Mouse (Mus musculus): ENCODE results near the gene Hoxb3. TPM values are rescaled to one million over a fixed set of nuclear protein-coding genes. Genes with fewer than 3 reads are reported as not detected.

Hoxb3 gene
- total RNA-seq, 2 experiments from 2014 or later: not detected

DNA sequence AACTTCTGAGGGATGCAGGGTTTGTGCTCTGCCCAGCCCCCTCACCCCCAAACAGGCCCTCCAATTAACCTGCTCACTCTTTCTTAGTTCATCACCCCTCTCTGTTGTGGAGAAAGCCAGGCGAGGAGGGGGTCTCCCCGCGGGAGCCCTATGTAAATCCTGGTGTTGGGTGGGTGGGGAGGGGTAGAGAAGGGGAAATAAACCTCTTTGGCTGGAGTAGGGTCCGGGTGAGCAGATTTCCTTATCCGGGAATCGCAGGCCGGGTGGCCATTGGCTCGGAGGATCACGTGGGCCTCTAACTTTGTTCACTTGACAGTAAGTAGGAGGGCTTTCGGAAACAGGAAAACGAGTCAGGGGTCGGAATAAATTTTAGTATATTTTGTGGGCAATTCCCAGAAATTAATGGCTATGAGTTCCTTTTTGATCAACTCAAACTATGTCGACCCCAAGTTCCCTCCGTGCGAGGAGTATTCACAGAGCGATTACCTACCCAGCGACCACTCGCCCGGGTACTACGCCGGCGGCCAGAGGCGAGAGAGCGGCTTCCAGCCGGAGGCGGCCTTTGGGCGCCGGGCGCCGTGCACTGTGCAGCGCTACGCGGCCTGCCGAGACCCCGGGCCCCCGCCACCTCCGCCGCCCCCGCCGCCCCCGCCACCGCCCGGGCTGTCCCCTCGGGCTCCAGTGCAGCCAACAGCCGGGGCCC, 4.6 kb upstream of the Hoxb3 start:
- no peak for DNase-seq

DNA sequence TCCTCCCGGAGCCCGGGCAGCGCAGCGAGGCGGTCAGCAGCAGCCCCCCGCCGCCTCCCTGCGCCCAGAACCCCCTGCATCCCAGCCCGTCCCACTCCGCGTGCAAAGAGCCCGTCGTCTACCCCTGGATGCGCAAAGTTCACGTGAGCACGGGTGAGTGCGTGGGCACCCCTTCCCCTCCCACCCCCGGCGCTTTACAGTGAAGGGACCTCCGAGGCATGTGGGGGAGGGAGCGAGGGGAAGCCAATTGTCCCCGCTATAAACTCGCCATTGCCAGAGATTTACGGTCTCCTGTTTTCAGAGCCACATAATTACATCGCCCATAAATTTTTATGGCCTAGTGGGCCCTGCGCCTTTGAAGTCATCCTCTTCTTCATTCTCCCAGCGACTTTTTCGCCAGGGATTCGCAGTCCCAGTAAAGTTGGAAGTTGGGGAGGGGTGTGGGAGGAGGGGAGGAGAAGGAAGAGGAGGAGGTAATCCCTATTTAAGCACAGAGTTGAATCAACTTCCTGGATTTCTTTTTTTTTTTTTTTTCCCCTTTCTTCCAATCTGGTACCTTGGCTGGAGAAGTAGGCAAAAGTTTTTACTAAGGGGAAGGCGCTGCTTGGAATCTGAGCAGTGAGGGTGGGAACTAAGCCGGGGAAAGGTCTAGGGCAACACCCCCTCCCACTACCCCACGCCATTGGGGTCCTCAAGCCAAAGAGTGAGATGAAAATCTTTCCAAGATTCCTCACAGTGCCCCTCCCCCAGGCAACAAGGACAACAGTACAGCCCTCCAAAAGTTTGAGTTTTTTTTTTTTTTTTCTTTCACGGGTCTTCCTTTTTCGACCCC, 3.8 kb upstream of the Hoxb3 start:
- no peak for DNase-seq

DNA sequence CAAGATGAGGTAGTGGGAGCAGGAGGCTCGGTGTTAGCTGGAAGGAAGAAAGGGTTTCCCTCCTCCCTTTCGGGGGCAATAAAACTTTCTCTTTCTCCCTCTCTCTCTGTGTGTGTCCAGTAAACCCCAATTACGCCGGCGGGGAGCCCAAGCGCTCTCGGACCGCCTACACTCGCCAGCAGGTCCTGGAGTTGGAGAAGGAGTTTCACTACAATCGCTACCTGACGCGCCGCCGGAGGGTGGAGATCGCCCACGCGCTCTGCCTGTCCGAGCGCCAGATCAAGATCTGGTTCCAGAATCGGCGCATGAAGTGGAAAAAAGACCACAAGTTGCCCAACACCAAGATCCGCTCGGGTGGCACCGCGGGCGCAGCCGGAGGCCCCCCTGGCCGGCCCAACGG, 3.2 kb upstream of the Hoxb3 start:
- DNase-seq: no peak

DNA sequence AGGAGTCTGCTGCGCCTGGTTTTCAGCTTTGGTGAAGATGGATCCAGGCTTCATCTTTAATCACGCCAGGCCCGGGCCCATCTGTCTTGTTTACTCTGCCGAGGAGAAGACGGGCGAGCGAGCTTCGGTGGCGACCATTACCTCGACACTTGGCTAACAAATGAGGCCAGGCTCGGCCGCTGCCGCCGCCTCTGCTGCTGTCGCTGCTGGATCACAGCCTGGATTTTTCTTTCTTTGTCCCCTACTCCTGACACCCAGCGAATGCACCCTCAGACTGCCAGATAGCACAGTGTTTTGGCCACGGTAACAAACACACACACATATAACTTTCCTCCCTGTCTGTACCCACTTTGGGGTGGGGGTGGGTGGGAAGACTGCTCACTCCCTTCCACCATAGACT, 2.4 kb upstream of the Hoxb3 start:
- DNase-seq: no peak

DNA sequence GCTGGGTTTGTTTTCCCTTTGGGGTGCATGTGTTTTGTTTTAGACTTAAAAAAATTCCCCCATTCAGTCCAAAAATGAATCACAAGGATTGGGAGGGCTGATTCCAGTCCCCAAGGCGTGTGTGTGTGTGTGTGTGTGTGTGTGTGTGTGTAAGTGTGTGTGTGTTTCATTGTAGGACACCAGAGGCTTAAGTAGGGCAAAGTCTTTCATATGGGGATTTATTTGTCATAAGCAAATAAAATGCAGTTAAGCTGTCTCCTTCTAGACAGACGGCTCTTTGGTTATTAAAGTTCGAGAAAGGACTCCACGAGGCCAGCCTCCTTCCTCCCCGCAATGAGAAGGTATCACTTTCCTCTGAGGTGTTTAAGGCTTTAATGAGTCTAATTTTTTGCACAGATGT, 1.3 kb upstream of the Hoxb3 start:
- no peak for DNase-seq

DNA sequence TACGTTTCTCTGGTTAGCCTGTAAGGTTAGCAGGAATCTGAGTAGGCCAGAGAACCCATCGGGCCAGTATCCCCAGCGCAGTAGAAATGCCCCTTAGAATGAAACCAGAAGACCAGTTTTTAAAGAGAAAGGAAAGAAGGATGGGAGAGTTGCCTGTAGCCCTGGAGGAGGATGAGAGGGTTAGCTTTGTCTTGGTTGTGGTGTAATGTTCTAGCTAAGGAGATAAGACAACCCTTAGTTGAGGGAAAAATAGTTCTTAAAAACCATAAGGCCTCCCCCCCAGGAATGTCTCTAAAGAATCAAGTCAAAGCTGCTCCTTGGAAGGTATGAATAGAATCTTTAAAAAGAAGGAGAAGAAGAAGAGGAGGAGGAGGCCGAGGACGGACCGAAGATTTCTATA, 388 bp upstream of the Hoxb3 start:
- DNase-seq: no peak

DNA sequence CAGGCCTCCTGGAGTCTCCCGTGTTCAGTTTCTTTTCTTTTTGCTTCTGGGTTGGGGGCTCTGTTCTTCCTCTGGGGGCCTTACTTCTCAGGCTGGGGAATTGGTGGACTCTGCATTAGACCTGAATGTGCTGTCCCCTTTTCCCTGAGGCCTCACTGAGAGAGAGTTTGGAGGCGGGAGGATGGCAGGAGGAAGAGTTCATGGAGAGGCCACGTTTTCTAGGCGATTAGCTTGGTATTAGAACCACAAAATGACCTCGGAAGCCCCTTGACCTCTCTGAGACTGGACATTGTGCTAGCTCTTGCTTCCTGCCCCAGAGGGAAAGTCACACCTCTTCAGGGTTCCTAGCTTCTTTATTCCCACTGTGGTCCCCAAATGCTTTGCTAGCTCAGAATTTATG, 999 bp downstream of the Hoxb3 start:
- DNase-seq: no peak

DNA sequence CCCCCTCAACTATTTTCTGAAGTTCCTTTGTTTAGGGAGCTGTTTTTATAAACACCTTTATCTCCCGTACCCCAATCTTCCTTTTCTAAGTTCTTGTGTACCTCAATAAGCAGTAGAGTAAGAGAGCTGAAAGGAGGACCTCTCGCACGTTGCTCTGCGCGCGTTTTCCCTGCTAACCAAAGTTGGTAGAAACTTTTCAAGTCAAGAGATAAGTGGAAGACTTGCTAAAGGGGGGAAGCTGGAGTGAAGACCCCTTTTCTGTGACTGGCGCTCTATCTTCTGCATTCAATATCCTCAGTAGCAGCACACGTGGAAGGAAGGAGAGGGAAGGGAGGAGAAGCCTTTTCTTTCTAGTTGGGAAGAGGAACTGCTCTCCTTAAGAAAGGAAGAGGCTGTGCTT, 1.8 kb downstream of the Hoxb3 start:
- DNase-seq: no peak

DNA sequence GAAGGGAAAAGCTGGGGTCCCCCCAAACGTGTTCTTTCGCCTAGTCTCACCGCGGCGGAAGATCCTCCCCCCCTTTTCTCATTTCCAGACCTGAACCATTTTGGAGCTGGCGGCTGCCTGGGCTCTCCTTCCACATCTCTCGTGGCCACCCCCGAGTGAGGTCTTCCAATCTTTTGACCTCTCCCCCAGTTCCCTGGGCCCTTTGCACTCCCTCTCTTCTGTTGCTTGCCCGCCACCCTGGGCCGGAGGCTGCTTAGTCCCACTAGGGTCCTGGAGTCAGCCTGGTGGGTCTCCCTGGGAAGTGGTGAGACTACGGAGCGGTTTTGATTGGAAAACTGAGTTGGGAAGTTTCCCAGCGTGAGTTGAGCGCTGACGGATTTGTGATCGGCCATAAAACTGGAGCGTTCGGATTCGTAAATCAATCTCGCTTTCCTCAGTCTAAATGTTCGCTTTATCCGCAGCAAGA, 2.7 kb downstream of the Hoxb3 start:
- no peak for DNase-seq

DNA sequence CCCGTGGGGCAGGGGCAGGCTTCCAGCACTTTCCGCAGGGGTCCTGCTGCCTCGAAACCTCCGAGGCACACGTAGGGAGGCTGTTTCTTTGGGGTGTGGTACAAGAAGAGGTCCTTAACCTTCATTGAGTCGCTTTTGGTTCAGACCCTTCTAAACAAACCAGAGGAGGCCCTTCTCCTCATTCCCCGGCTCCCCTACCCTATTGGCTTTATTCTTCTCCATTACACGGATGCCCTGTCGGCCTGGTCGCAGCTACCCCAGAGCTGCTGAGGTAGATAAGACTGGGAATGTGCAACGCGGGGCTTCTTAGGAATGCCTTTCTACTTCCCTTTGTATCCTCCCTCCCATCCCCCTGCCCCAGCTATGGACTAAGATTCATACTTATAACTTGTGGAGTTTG, 3.6 kb downstream of the Hoxb3 start:
- no peak for DNase-seq

DNA sequence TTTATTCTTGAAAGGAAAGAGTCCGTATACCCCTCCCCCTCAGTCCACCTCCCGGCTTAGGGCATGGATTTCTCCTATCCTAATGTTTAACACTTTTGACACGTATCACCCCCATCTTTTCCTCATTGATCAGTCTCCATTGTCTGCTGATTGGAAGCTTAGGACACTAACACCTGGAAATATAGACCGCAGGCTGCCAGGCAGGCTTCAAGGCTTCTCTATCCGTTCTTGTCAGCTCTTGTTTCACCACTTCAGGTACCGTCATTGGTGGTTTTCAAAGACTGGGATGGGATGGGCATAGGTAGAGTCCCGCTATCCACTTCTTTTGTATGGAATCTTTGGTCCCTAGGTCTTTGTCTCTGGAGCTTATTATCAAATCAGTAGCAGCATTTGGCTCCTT, 4.0 kb downstream of the Hoxb3 start:
- no peak for DNase-seq

DNA sequence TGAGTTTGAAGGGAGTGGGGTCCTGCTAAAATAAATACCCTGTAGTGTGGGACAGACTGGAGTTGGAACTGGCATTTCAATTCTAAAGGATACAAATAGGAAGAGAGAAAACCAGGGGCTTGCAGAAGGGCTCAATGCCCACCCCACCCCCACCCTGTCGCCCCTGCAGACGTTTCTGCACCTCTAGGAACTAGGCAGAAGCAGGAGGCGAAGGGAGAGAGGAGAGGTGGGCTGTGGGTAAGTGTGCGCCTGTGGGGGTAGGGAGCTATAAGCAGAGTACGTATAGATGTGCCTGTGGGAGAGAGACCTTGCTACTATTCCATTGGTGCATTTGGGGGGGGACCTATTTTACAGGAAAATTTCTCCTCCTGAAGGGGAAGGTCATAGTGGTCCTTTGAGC, 4.6 kb downstream of the Hoxb3 start:
- no peak for DNase-seq

DNA sequence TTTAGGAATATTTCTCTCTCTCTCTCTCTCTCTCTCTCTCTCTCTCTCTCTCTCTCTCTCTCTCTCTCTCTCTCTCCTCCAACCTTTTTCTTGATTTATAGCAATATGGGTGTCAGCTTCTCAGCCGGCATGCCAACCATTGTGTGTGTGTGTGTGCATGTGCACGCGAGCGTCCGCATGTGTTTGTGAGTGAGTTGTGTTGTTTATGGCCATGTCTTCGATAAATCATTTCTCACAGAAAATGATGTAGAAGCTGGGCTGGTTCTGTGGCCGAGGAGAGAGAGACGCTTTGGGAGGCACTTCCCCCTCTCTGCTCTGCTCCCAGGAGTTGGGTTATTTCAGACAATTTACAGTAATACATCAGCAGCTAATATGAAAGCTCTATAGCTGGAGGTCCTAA, 5.5 kb downstream of the Hoxb3 start:
- DNase-seq: no peak

DNA sequence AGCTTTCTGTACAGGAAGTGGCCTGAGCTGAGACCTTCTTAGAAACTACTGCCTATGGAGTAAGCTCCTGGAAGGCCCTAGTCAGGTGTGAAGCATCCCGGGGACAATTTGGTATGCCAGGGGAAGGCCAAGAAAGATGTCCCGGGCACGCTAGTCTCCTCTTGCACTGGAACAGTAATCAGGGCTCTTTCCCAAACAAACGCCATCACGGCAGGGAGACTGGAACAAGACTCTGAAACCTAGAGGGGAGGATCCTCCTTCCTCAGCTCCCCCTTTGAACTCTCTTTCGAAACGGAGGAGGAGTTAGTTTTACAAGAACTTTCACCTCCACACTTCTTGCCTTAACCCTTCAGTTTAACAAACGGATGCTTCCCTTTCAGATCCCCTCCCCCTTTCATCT, 9.0 kb downstream of the Hoxb3 start:
- DNase-seq: no peak

DNA sequence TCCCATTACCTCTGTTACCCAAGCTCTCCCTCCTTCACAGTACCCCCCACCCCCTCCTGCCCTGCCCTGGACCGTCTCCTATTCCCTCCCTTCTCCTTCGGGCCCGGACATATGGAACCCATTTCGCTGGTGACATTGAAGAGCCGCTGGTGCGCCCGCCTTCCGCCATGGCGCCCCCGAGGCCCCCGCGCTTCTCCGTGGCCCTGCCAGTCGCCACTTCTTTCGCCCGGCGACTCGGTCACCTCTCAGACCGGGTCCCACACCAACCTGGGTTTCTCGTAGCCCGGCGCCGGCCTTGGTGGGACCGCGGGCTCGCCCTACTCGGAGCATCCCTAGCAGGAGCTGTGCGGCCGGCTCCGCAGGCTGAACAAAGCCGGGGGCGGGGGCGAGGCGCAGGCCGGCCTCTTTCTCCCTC, 9.5 kb downstream of the Hoxb3 start:
- no peak for DNase-seq

DNA sequence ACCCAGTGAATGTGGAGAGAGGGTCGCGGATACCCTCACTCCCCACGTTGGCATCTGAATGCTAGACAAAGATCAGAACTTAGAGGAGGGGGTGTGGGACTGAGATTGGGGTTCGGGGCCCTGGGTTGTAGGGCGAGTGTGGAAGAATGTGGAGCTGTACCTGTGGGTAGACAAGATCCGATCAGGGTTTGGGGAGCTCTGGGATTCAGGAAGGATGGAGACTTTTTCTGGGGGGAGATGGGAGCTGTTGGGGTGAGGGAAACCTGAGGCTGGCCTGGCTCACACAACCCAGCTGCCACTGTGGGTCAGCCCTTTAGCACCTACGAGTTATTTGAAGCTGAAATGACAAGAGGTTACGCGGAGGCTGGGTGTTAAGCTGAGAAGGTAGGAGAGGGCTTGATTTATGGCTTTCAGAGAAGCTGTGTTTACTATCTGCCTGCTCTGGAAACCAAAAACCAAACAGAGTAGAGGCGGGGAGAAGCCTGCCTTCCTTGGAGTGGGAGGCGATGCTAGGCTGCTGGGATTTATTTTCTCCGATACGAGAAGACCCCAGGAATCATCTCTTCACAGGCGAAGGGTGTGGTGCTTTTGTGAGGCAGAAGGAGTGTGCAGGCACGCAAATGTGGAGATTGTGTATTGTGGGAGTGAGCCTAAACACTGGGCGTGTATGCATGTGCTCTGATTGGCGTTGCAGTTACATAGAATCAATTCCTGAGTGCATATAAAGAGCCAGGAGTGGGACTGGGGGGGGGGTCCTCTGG, 10.3 kb downstream of the Hoxb3 start:
- DNase-seq: no peak

DNA sequence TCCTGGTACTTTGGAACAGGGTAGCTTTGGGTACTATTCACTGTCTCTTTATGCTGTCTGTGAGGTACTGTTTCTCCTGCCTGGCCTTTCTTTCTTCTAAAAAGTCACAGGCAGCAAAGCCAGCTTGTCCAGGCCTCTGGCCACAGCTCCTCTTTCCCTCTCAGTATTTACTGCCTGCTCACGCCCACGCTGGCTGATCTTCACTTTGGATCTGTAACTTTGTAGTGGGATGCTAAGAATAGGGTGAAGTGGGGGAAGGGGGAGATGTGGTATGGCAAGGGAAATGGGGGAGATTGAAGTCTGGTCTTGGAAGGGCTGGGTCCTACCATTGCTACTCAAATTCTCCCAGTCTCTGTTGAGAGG, 10.9 kb downstream of the Hoxb3 start:
- DNase-seq: no peak

DNA sequence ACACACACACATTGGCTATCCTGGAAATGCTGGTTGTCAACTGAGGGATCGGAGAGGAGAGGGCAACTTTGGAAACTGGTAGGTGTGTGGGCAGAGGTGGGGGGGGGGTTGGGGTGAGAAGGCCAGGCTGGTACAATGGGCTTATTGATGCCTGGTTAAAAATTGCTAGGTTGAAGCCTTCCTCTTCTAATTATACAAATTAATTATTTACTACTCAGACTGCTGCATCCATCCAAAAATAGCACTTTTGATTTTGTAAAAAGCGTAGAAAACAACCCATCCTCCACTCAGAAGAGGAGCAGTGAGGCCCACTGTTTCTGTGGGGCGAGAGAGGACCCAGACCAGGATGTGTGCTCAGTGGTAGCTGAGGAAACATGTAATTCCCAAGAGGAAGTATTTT, 11.9 kb downstream of the Hoxb3 start:
- no peak for DNase-seq

DNA sequence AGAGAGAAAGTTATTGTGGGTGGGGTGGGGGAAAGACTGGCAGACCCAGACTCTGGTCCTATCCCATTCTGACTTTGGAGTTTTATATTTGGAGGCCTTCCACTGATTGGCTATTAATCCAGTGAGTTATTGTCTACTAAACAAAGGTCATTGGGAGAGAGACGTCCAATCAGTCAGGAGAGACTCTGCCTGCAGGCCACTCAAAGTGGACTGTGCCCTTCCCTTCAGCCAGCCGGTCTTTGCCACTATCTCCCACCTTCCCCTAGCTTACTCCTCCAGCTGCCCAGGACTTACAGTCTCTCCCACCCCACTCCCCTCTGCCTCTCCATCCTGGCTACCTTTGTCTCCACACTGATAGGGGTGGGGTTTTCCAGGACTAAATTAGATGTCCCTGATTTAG, 13.5 kb downstream of the Hoxb3 start:
- DNase-seq: no peak

DNA sequence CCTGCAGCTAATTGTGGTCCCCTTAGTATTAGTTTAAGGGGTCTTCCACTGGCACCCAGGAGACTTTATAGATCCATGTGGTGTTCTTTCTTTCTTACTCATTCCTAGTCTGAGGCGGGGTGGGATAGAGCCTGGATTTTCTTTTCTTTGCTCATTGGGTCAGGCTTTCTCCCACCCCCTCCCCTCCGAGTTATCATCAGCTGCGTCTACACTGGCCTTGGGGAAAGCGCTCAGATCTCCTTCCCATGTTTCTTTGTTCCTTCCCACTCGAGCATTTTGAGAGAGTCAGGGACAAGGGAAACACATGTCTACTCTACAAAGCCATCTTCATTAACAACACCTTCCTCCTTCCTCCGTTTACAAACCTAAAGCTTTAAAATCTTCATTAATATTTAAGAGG, 13.9 kb downstream of the Hoxb3 start:
- DNase-seq: no peak

DNA sequence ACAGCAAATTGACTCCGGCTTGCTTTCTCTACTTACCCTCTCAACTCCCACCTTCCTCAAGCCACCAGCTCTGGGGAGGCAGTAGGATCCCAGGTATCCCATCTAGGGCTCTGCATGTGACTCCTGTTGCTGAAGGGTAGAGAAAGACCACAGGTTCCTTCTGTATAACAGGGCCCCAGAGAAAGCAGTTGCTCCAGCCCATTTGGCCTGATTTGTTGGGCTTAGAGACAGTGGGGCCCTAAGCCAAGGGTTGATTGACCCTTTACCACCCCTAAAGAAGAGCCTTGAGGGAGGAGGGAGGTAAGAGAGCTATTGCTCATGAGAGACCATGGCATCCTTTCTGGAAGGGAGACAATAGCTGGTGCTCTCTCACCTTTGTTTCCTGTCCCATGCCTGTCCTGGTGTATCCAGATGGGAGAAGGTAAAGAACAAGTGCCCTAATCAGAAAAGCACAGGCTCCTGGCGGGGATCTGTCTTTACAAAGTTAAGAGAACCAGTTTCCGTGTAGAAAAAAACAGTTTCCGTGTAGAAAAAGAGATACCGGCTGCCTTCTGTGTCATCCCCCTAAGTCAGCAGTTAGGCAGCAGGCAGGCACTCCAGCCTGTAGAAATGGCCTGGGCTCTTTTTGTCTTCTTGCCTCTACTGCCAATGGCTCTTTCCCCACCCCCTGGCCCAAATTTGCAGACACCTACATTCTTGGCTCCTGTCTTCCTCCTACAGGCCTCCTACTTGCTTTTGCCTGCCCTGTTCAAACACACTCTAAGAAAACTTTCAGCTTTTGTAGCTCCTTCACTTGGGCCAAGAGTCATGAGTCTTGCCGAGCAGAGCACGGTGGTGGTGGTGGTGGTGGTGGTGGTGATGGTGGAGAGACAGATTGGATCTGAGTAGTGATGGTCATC, 16.1 kb downstream of the Hoxb3 start:
- DNase-seq: no peak

DNA sequence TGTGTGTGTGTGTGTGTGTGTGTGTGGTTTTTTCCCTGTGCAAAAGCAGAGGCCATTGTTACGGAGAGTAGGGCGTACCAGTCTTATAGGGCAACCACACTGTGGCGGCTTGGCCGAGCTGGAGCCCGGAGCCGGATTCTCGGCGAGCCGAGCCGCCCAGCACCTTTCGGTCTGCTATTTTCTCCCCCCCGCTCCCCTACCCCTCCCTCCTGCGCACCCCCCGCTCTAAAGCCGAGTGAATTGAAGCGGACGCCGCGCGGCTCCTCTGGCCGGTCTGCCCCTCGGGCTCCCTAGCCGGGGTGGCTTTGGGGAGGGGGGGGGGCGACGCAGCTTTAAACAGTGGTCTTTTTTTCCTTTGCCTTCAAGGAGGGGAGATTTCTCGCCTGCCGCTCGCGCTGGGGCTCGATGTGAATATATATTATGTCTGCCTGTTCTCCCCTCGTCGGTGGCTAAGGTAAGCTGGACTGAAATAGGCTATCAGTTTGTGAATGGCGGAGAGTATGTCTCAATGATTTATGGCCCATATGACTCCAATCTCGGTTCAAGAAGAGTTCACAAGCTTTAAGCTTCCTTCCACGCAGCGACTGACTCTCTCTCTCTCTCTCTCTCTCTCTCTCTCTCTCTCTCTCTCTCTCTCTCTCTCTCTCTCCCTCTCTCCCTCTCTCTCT, 17.7 kb downstream of the Hoxb3 start:
- no peak for DNase-seq
